Mouse (Mus musculus) heart, embryonic 12.5 days (tissue): ENCODE data around the gene Metrnl. TPM values are rescaled to one million over a fixed set of nuclear protein-coding genes. Genes with fewer than 3 reads are reported as not detected.

Experiments
- ATAC-seq: fragments of 200-750 bp; cut with Nextera tagmentation; 2 replicates; pipeline ENCODE4 v1.8.0; 2017; ENCODE audit warnings: moderate TSS enrichment, moderate library complexity; ENCODE audit not compliant: insufficient number of reproducible peaks, low FRiP score
- H3K27ac ChIP-seq: fragments of 300-500 bp; sonication (generic); 2 replicates; pipeline ENCODE4 v1.5.1; 2016; ENCODE audit warnings: mild to moderate bottlenecking, moderate library complexity; ENCODE audit not compliant: poor library complexity, severe bottlenecking
- H3K27me3 ChIP-seq: fragments of 300-500 bp; sonication (generic); replicated peaks from 2 replicates; pipeline ENCODE4 v1.6.1; 2016; ENCODE audit warnings: mild to moderate bottlenecking, moderate library complexity
- H3K36me3 ChIP-seq: fragments of 300-500 bp; sonication (generic); 2 replicates; pipeline ENCODE4 v1.6.1; 2016; ENCODE audit warnings: mild to moderate bottlenecking, moderate library complexity
- H3K4me1 ChIP-seq: fragments of 300-500 bp; sonication (generic); replicated peaks from 2 replicates; pipeline ENCODE4 v1.6.1; 2016; ENCODE audit warnings: mild to moderate bottlenecking
- H3K4me2 ChIP-seq: fragments of 300-500 bp; sonication (generic); 2 replicates; pipeline ENCODE4 v1.6.1; 2016; ENCODE audit warnings: mild to moderate bottlenecking, moderate library complexity
- H3K4me3 ChIP-seq: fragments of 300-500 bp; sonication (generic); 2 replicates; pipeline ENCODE4 v1.5.1; 2016; ENCODE audit warnings: mild to moderate bottlenecking
- H3K9ac ChIP-seq: fragments of 300-500 bp; sonication (generic); 2 replicates; pipeline ENCODE4 v1.6.1; 2016; ENCODE audit warnings: mild to moderate bottlenecking, moderate library complexity
- H3K9me3 ChIP-seq: fragments of 300-500 bp; sonication (generic); replicated peaks from 2 replicates; pipeline ENCODE4 v1.6.1; 2016; ENCODE audit warnings: mild to moderate bottlenecking, moderate library complexity
- WGBS: fragments of 180-500 bp; shearing (Covaris S2); methylation state at CpG from one replicate; pipeline ENCODE4 v1.1.7; 2016; 5-methylcytosine and 5-hydroxymethylcytosine counted together
- polyA plus RNA-seq: library from polyadenylated mRNA; unstranded; fragments of >200 nt; fragmentation: Nextera tagmentation; extraction: Ambion mirVana; gene quantifications from 2 replicates; pipeline ENCODE4 v1.2.1, GENCODE M21; 2016

Gene Metrnl
- polyA plus RNA-seq, 1 experiment from 2014 or later = 8.9 TPM

DNA sequence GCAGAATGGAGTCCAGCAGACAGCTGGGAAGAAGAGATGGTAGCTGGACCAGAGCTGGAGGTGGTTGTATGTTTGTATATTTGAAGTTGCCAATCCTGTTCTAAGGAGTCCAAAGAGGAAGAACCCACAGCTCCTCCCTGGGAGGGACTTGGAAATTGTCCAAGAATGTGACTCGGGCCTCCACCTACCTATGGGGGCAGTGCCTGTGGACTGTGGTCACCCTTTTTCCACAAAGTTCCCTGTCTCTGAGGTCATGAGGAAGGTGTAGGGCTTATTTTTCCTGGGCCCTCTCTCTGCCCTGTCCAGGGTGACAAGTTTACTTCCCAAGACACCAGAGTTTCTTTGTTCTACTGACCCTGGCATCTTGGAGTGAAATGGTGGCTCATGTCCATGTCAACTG, 39.6 kb downstream of the Metrnl start:
- H3K4me2 ChIP-seq = no peak overlapping the region
- no peak overlapping the region for H3K27ac ChIP-seq
- no peak overlapping the region for H3K9ac ChIP-seq
- 58% methylated on average over 1 of the region's 1 CpGs for WGBS
- no peak overlapping the region for H3K4me3 ChIP-seq
- no peaks in the 10 kb centered on the region for H3K4me1 ChIP-seq
- H3K9me3 ChIP-seq = no peaks in the 10 kb centered on the region
- H3K27me3 ChIP-seq = no peaks in the 10 kb centered on the region; the same call in 1 of the 2 replicates
- H3K36me3 ChIP-seq = no peaks in the 10 kb centered on the region
- no peak for ATAC-seq

DNA sequence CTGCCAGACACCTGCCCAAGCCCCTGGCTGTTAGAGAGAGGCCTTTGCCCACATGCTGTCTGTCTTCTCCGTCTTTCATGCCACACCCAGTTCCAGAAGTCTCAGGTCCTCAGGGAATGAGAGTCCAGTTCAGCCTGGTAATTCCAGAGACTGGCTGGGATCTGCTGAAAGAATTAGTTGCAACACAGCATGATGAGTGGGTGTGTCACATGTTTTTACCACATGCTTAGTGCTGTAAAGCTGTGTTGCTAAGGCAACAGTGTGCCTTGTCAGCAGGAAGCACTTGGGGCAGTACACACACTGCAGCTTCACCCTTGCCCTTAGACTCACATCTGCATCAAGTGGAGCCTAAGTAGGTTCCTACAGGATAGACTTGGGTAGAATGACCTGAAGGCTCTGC, 40.1 kb downstream of the Metrnl start:
- H3K9me3 ChIP-seq = no peaks in the 10 kb centered on the region
- no peaks in the 10 kb centered on the region for H3K36me3 ChIP-seq
- H3K4me2 ChIP-seq = no peak overlapping the region
- no peak overlapping the region for H3K4me3 ChIP-seq
- 74% methylated on average over 1 of the region's 1 CpGs for WGBS
- no peaks in the 10 kb centered on the region for H3K4me1 ChIP-seq
- no peaks in the 10 kb centered on the region; the same call in 1 of the 2 replicates for H3K27me3 ChIP-seq
- H3K27ac ChIP-seq = no peak overlapping the region
- H3K9ac ChIP-seq = no peak overlapping the region
- no peak for ATAC-seq

DNA sequence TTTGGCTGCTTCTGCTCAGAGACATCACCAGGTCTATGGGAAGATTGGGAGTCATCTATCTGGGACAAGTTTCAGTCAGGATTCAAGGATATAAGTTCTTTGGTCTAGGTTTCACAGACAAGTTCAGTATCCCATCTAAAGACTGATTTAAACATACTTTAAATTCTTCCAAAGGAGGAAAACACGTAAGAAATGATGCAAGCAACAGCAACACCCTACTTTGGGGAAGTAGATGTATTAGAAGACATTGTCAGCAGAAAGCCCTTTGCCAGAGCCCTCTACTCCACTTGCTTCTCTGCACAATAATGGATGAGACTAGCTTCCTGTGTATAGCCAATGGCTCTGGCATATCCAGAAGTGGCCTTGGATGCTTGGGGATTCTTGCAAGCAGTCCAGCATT, 41.8 kb downstream of the Metrnl start:
- Histone ChIP-seq H3K9me3 (no peaks in the 10 kb centered on the region), H3K4me3 (no peak overlapping the region), H3K9ac (no peak overlapping the region), H3K27ac (no peak overlapping the region), H3K4me1 (no peaks in the 10 kb centered on the region), H3K4me2 (no peak overlapping the region), H3K27me3 (no peaks in the 10 kb centered on the region; the same call in none of the 2 replicates), H3K36me3 (no peaks in the 10 kb centered on the region)
- 61% methylated on average over 1 of the region's 1 CpGs for WGBS
- no peak for ATAC-seq

DNA sequence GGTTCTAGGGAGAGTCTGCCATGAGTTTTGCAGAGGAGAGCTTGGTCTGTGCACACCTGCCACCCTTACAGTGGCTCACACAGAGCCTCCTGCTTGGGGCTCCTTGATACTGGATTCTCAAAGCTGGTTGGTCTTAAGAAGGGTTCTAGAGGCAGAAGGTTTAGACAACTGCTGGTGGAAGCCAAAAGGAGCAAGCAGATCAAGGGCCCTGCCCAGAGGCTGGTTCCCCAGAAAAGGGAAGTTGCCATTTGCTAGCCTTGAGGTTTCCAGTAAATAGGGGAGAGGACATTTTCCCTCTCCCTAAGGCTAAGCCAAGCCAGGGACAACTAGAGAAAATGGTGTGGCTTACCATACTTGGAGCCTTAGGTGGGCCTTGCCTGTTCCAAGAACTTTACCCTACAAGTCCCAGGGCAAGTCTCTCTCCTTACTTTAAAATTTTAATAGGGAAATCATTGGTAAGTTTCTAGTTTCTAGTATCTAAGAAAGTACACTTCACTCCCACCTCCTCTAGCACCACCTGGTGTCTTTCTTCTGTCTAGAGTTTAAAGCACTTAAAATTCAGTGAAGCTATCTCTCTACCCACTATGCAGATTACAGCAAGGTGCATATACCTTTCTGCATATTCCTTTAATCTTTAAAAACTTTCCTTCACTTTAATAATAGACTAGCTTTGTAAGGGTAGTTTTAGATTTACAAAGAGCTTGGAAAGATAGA, 42.7 kb downstream of the Metrnl start:
- Histone ChIP-seq H3K9ac (no peak overlapping the region), H3K27me3 (no peaks in the 10 kb centered on the region; the same call in 1 of the 2 replicates), H3K4me1 (no peaks in the 10 kb centered on the region), H3K27ac (no peak overlapping the region), H3K4me2 (no peak overlapping the region), H3K9me3 (no peaks in the 10 kb centered on the region), H3K4me3 (no peak overlapping the region), H3K36me3 (no peaks in the 10 kb centered on the region)
- ATAC-seq = no peak

DNA sequence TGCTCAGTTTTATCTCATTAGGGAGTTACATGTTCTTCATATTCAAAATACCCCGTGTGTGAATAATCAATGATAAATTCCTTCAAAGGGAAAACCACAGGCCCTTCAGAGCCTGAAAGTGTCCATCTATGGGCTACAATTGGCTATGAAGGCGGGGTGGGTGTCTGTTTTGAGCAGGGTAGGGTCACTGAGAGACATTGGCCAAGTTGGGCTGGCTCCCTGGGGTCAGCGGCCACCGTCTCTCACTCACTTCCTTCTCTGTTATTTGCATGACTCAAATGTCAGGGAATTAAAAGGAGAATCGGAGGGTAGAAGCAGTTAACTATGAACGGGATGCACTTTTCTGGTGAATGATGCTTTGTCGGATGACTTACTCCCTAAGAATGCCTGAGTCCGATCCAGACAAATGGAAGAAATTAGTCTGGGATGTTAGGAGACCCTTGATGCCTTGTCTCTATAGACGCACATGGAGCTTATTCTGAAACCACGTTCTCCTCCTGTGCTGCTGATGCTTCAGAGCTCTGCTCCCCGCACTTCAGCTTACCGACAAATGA, 45.7 kb downstream of the Metrnl start:
- H3K27me3 ChIP-seq = no peaks in the 10 kb centered on the region; the same call in 1 of the 2 replicates
- 66% methylated on average over 12 of the region's 12 CpGs for WGBS
- H3K9me3 ChIP-seq = no peaks in the 10 kb centered on the region
- no peak for ATAC-seq
- H3K36me3 ChIP-seq = no peaks in the 10 kb centered on the region
- no peak overlapping the region for H3K4me3 ChIP-seq
- H3K4me2 ChIP-seq = no peak overlapping the region
- no peaks in the 10 kb centered on the region for H3K4me1 ChIP-seq
- no peak overlapping the region for H3K9ac ChIP-seq
- no peak overlapping the region for H3K27ac ChIP-seq

DNA sequence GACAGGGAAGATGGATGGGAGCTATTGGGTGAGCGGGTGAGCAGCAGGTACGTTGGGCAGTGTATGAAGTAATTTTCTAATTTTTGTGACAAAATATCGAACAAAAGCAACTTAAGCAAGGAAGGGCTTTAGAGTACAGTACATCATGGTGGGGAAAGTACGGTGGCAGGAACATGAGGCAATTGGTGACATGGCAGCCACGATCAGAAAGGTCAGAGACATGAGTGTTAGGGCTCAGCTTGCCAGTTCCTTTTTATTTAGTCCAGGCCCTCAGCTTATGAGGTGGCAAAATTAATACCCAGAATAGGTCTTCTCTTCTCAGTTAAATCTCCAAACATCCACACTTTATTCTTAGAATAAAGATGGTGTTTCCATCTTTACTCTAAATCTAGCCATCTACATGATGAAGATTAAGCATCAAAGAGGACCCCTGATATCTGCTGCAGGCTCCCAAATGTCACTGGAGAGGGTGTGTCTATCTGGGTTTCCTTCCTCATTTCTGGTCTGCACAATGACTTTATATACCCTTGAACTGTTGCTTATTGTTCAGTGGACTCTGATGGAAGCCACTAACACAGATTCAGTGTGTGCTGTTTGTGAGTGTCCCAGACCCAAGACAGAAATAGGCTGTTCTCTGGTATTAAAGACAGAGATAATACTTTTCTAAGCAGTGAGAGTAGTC, 46.8 kb downstream of the Metrnl start:
- Histone ChIP-seq H3K9ac (no peak overlapping the region), H3K4me3 (no peak overlapping the region), H3K4me2 (no peak overlapping the region), H3K27ac (no peak overlapping the region), H3K9me3 (no peaks in the 10 kb centered on the region), H3K4me1 (no peaks in the 10 kb centered on the region), H3K27me3 (no peaks in the 10 kb centered on the region; the same call in 1 of the 2 replicates), H3K36me3 (no peaks in the 10 kb centered on the region)
- ATAC-seq = no peak
- 79% methylated on average over 5 of the region's 5 CpGs for WGBS

Other genes starting within 250 kb of the Metrnl start
- gene Tbcd, start 249.6 kb upstream of the Metrnl start, polyA plus RNA-seq = 24.4 and 26.6 TPM in 2 replicates
- 0.14 and 0.28 TPM in 2 replicates for gene Zfp750, start 182.2 kb upstream of the Metrnl start, polyA plus RNA-seq
- gene B3gntl1, start 28.4 kb upstream of the Metrnl start, polyA plus RNA-seq = 5.9 and 7.7 TPM in 2 replicates
- gene Ptchd3, start 128.7 kb downstream of the Metrnl start, polyA plus RNA-seq = 0.05 TPM in 1 of 2 replicates, not detected in the other